Mouse (Mus musculus) liver, postnatal 0 days (tissue): ENCODE results near the gene Arl9. TPM values are rescaled to one million over a fixed set of nuclear protein-coding genes. Genes with fewer than 3 reads are reported as not detected.
"Not testable (repeated sequence)": the region's sequence is repeated elsewhere in the genome, so short reads cannot be mapped to it uniquely, and the experiment has no call there.

Experiments
- ATAC-seq: fragments of 200-750 bp; cut with Nextera tagmentation; 2 replicates; pipeline ENCODE4 v1.8.0; 2017; ENCODE audit warnings: mild to moderate bottlenecking, moderate library complexity
- DNase-seq: peaks from one replicate; pipeline ENCODE4 v3.0.0-alpha.2; 2016
- H3K27ac ChIP-seq: fragments of 300-500 bp; sonication (generic); 2 replicates; pipeline ENCODE4 v1.5.1; 2014; ENCODE audit warnings: antibody characterized with exemption, moderate library complexity, mild to moderate bottlenecking, low read depth
- H3K27me3 ChIP-seq: fragments of 300-500 bp; sonication (generic); 2 replicates; pipeline ENCODE4 v1.6.1; 2014; ENCODE audit warnings: low read length, control low read depth, mixed read lengths; ENCODE audit not compliant: insufficient read depth
- H3K36me3 ChIP-seq: fragments of 300-500 bp; sonication (generic); replicated peaks from 2 replicates; pipeline ENCODE4 v1.6.1; 2014; ENCODE audit warnings: mild to moderate bottlenecking, control low read depth, low read length, moderate library complexity, mixed read lengths; ENCODE audit not compliant: insufficient read depth
- H3K4me1 ChIP-seq: fragments of 300-500 bp; sonication (generic); 2 replicates; pipeline ENCODE4 v1.6.1; 2014; ENCODE audit warnings: antibody characterized with exemption, mild to moderate bottlenecking, control low read depth; ENCODE audit not compliant: insufficient read depth
- H3K4me2 ChIP-seq: fragments of 300-500 bp; sonication (generic); 2 replicates; pipeline ENCODE4 v1.6.1; 2014; ENCODE audit warnings: low read depth, mild to moderate bottlenecking, low read length, moderate library complexity, mixed read lengths
- H3K4me3 ChIP-seq: fragments of 300-500 bp; sonication (generic); 2 replicates; pipeline ENCODE4 v1.5.1; 2014; ENCODE audit warnings: low read depth, low read length
- H3K9ac ChIP-seq: fragments of 300-500 bp; sonication (generic); replicated peaks from 2 replicates; pipeline ENCODE4 v1.6.1; 2014; ENCODE audit warnings: mild to moderate bottlenecking, moderate library complexity
- H3K9me3 ChIP-seq: fragments of 300-500 bp; sonication (generic); 2 replicates; pipeline ENCODE4 v1.6.1; 2016; ENCODE audit warnings: mild to moderate bottlenecking, control low read depth, low read length, mixed read lengths
- CTCF ChIP-seq: sonication (generic); IDR thresholded peaks from 2 replicates; pipeline ENCODE4 v1.5.1; 2016; ENCODE audit warnings: antibody characterized with exemption, low read depth
- EP300 ChIP-seq: IDR thresholded peaks from 2 replicates; pipeline ENCODE4 v1.6.1; 2016; ENCODE audit warnings: antibody characterized with exemption, low read depth, mild to moderate bottlenecking
- WGBS: fragments of 180-500 bp; shearing (Covaris S2); extraction: QIAGEN DNeasy Blood & Tissue Kit; methylation state at CpG from one replicate; pipeline ENCODE4 v1.1.7; 2014; ENCODE audit not compliant: insufficient replicate concordance; 5-methylcytosine and 5-hydroxymethylcytosine counted together
- polyA plus RNA-seq: library from polyadenylated mRNA; unstranded; fragments of >200 nt; fragmentation: Nextera tagmentation; extraction: Ambion mirVana; gene quantifications from 2 replicates; pipeline ENCODE4 v1.2.1, GENCODE M21; 2015

The Arl9 gene
- polyA plus RNA-seq, 1 experiment from 2014 or later = 0.22 TPM

DNA sequence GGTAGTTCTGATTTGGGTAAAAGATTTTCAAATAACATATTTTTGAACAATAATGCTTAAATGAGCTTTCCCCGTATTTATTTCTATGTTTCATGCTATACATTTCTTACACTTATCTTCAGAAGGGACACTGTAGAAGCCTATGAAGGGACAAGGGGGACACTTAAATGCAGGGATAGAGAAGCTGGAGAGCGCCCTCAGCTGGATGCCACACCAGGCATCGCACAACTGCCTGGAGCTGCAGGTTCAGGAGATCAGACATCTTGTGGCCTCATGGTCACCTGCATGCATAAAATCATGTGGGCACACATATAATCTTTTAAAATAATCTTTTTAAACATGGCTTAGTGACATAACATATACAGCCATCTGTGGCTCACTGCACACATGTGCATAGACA is 39.2 kb upstream of the Arl9 start:
- Histone ChIP-seq H3K9me3 (no peaks in the 10 kb centered on the region), H3K36me3 (peaks cover 79% of the 10 kb centered on the region), H3K9ac (no peak overlapping the region), H3K4me1 (no peaks in the 10 kb centered on the region), H3K4me2 (no peak overlapping the region), H3K4me3 (no peak overlapping the region), H3K27ac (no peak overlapping the region), H3K27me3 (no peaks in the 10 kb centered on the region)
- DNase-seq (no peak), ATAC-seq (no peak)
- WGBS = 83% methylated on average over 3 of the region's 3 CpGs
- TF ChIP-seq CTCF (peak; percentile 41), EP300 (no peak)

DNA sequence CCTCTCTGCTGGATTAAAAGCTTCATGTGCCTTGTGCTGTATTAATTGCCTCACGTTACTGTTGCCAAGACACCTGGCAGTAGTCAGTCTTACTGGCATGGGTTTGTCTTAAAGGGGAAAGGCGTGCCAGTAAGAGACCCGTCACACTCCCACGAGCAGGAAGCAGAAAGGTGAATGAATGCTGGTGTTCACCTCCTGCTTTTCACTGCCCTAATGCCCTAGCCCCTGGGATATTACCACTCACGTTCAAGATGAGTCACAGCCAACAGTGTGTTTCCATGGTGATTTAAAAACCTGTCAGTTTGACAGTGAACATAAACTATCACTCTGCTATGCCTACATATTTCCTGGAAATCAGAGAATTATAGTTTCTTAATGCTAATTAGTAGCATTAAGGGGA is 34.6 kb upstream of the Arl9 start:
- 79% methylated on average over 5 of the region's 5 CpGs for WGBS
- Histone ChIP-seq H3K9me3 (no peaks in the 10 kb centered on the region), H3K27me3 (no peaks in the 10 kb centered on the region), H3K9ac (no peak overlapping the region), H3K27ac (no peak overlapping the region), H3K36me3 (peaks cover 41% of the 10 kb centered on the region), H3K4me1 (peaks cover 9% of the 10 kb centered on the region), H3K4me2 (no peak overlapping the region), H3K4me3 (no peak overlapping the region)
- TF ChIP-seq EP300 (no peak), CTCF (no peak)
- ATAC-seq (no peak), DNase-seq (no peak)

DNA sequence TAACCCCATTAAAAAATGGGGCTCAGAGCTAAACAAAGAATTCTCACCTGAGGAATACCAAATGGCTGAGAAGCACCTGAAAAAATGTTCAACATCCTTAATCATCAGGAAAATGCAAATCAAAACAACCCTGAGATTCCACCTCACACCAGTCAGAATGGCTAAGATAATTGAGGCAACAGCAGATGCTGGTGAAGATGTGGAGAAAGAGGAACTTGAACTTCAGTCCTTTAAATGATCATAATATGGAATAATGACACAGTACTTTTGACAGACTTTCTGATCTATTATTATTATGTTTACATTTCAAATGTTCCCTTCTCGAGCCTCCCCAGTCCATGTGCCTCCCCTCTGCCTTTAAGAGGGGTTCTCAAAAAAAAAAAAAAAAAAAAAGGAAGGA is 32.7 kb upstream of the Arl9 start:
- not testable (repeated sequence) for H3K27ac ChIP-seq, H3K4me3 ChIP-seq, H3K4me2 ChIP-seq, H3K9me3 ChIP-seq, H3K9ac ChIP-seq, ATAC-seq, H3K27me3 ChIP-seq, DNase-seq
- 69% methylated on average over 1 of the region's 1 CpGs for WGBS
- Histone ChIP-seq H3K36me3 (peaks cover 33% of the 10 kb centered on the region), H3K4me1 (peaks cover 14% of the 10 kb centered on the region)

- DNase-seq = no peak
- Histone ChIP-seq H3K27ac (peak overlapping the region; percentile 40; the same call in 1 of the 2 replicates), H3K4me1 (peaks cover 14% of the 10 kb centered on the region), H3K4me2 (peak overlapping the region; percentile 91), H3K9ac (peak overlapping the region; percentile 96), H3K27me3 (no peaks in the 10 kb centered on the region), H3K9me3 (no peaks in the 10 kb centered on the region), H3K36me3 (peaks cover 23% of the 10 kb centered on the region), H3K4me3 (peak overlapping the region; percentile 100)
- no peak for TF ChIP-seq CTCF
- TF ChIP-seq EP300 = no peak
- no peak for ATAC-seq
- WGBS = 36% methylated on average over 3 of the region's 3 CpGs
Observed at GRCm38 (mm10) chr5:76973488-76973887, 30.4 kb upstream of the Arl9 start.

DNA sequence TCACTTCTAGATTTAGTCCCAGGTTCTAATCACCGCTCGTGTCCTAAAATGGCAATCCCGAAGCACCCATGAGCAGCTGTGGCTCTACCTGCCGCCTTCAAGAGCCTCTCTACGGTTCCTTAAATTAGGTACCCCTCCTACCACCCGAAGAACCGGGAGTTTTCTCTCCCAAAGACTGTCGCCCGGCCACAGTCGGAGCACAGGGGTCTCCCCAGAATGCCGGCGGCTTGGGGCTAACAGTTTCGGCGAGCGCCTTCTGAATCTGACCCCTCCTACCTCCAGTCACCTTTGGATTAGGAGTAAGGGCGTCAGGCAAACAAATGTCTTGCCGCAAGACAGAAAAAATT is 29.7 kb upstream of the Arl9 start:
- Histone ChIP-seq H3K9me3 (no peaks in the 10 kb centered on the region), H3K27ac (peak overlapping the region; percentile 98), H3K27me3 (no peaks in the 10 kb centered on the region), H3K4me3 (peak overlapping the region; percentile 100), H3K9ac (peak overlapping the region; percentile 96), H3K4me2 (peak overlapping the region; percentile 91), H3K36me3 (peaks cover 22% of the 10 kb centered on the region), H3K4me1 (peaks cover 14% of the 10 kb centered on the region)
- no peak for TF ChIP-seq CTCF
- TF ChIP-seq EP300 = no peak
- peak; percentile 14 for ATAC-seq
- 2% methylated on average over 17 of the region's 17 CpGs for WGBS
- no peak for DNase-seq

GRCm38 (mm10) chr5:76974554-76975285 is 29.1 kb upstream of the Arl9 start, which contains the start of gene Srp72:
Gene Srp72 (plus strand): TSS chr5:76974683.
- H3K27me3 ChIP-seq = no peaks in the 10 kb centered on the region
- no peak for TF ChIP-seq CTCF
- no peak for TF ChIP-seq EP300
- peaks cover 21% of the 10 kb centered on the region for H3K36me3 ChIP-seq
- H3K9ac ChIP-seq = peak within 1 kb of the TSS; percentile 96
- WGBS = under 1% methylated on average over 53 of the region's 60 CpGs
- peak within 1 kb of the TSS; percentile 98 for H3K27ac ChIP-seq
- H3K4me3 ChIP-seq = peak within 1 kb of the TSS; percentile 100
- H3K4me1 ChIP-seq = peaks cover 14% of the 10 kb centered on the region
- H3K9me3 ChIP-seq = no peaks in the 10 kb centered on the region
- DNase-seq (peak; percentile 95), ATAC-seq (peak; percentile 97)
- H3K4me2 ChIP-seq = peak within 1 kb of the TSS; percentile 91
